Mouse (Mus musculus) embryonic stem cell, embryonic (primary cell): ENCODE results near the gene Pi4ka.

Experiments
- CTCF ChIA-PET, 4 experiments: fragments of 300-600 bp in 2 of 4; fragments of 350-600 bp in 2 of 4; sonication (Branson Sonifier 250); formaldehyde crosslinking; loops; one replicate each; lab custom pipeline; 2022; ENCODE audit warnings: inconsistent platforms in 2 of 4; lab: Charles Lee
- POLR2A ChIA-PET, 4 experiments: fragments of 300-600 bp in 2 of 4; fragments of 350-600 bp in 2 of 4; sonication (Branson Sonifier 250); formaldehyde crosslinking; loops; one replicate each; lab custom pipeline; 2022; ENCODE audit warnings: antibody characterized with exemption in 4 of 4, inconsistent platforms in 1 of 4; lab: Charles Lee

Pi4ka gene

DNA sequence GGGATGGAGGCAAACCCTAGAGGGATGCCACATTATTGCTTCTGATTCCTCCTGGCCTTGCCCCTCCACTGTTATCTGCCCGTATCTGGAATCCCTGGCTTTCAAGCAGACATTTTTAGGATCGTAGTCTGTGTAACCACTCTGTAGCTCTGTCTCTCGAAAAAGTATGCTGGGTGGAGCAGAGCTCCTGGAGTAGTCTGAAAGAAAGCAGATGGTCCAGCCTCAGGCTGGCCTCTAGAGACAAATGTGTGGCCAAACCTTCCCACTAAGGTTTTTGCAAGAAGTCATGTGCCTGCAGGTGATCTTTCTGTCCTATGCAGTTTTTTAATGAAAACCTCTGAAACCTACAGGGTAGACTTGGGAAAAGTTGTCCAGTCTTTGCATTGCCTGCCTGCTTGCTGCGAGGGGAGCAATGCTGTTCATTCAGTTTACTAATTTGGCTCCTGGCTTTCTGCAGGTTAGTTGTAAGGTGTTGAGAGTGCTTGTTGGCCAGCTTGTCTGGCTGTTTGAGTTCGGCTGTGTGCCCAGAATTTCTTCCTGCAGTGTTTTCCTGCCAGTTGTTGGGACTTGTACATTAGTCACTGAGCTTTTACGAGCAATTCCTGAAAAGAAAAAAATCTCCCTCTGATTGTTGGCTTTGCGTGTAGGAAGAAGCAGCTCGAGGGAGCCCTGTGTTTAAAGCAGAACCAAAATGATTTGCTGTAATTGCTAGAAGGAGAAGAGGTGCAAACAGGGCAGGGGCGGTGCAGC, 171.0 kb downstream of the Pi4ka start:
- ChIA-PET CTCF (interaction anchor here (1.4 to 4.6 kb wide), 5 partner anchors 25 to 36 kb away, joined by 5 to 38 read pairs (median 7); partner anchors contain the start of gene Rimbp3 (in 1 of the 4)), POLR2A (interaction anchor here (0.6 to 24.6 kb wide), 42 partner anchors 10 to 997 kb away, joined by 3 to 733 read pairs (median 9); partner anchors contain the start of genes Rimbp3 (in 3 of the 4), Tmem191c (in 2 of the 4), 2610318N02Rik (in 1 of the 4) and Ppil2 (in 1 of the 4))

DNA sequence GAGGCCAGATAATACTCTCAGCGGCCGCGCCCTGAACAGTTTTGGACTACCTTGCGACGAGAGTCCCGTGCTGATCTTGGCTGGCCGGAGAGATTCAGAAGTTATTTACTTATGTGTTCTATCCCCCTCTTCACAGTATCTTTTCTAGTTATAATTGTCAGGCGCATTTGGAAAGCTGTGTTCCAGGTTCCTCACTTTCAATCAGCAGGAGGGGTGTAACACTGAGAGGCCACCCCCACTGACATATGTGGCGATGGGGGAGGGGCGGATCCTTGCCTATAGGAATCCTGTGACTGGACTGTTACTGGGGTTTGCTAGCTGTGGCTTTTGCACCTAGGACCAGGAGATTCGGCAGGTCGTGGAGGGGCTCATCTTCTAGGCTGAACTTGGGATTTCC, 171.6 kb downstream of the Pi4ka start:
- ChIA-PET POLR2A (interaction anchor here (0.6 to 24.6 kb wide), 49 partner anchors 9 to 1597 kb away, joined by 3 to 733 read pairs (median 8); partner anchors contain the start of genes Rimbp3 (in 3 of the 4), Tmem191c (in 2 of the 4), Ppil2 (in 1 of the 4) and Sdf2l1 (in 1 of the 4)), CTCF (interaction anchor here (0.9 to 4.6 kb wide), 9 partner anchors 15 to 42 kb away, joined by 3 to 38 read pairs (median 5); partner anchors contain the start of genes Rimbp3 (in 2 of the 4) and Tmem191c (in 1 of the 4))

DNA sequence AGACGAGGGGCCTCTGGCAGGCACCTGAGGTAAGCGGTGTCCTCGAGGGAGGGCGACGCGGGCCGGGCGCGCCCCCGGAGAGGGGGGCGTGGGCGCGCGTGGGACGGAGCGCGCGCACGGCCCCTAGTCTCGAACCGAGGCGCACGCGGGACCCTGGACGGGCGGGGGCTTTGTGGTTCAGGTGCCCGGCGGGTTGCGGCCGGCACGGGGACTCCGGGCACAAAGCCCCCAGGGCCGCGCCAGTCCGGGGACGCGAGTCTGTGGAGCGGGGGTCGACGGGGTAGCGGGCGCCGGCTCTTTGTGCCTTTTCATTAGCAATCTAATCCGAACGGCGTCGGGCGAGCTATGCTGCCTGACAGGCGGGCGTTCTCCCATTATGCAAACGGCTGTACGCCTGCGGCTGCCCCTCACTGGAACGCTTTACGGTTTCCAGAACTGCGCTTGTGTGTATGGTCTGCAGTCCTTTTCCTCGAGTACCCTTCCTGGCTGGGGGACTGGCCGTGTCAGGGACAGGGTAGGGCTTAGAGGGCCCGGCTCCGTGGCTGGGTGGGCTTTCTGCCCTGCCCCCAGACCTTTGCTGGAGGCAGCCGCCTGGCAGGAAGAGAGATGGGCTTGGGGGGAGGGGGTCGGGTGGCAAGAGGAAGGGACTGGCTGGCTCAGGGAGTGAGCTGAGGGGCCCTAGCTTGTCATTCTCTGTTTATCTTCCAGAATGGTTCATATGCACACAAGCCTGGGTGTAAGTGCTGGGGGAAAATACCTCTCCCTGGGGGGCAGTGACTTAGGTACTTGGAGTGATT, 172.2 kb downstream of the Pi4ka start:
- ChIA-PET CTCF (interaction anchor here (0.5 to 4.6 kb wide), 15 partner anchors 15 to 87 kb away, joined by 3 to 38 read pairs (median 5); partner anchors contain the start of genes Rimbp3 (in 2 of the 4), Tmem191c (in 2 of the 4) and Ccdc116 (in 1 of the 4)), POLR2A (interaction anchor here (0.6 to 24.6 kb wide), 71 partner anchors 8 to 1597 kb away, joined by 3 to 733 read pairs (median 5); partner anchors contain the start of genes Rimbp3 (in 3 of the 4), Tmem191c (in 3 of the 4), 2610318N02Rik (in 2 of the 4) and Sdf2l1 (in 2 of the 4))

DNA sequence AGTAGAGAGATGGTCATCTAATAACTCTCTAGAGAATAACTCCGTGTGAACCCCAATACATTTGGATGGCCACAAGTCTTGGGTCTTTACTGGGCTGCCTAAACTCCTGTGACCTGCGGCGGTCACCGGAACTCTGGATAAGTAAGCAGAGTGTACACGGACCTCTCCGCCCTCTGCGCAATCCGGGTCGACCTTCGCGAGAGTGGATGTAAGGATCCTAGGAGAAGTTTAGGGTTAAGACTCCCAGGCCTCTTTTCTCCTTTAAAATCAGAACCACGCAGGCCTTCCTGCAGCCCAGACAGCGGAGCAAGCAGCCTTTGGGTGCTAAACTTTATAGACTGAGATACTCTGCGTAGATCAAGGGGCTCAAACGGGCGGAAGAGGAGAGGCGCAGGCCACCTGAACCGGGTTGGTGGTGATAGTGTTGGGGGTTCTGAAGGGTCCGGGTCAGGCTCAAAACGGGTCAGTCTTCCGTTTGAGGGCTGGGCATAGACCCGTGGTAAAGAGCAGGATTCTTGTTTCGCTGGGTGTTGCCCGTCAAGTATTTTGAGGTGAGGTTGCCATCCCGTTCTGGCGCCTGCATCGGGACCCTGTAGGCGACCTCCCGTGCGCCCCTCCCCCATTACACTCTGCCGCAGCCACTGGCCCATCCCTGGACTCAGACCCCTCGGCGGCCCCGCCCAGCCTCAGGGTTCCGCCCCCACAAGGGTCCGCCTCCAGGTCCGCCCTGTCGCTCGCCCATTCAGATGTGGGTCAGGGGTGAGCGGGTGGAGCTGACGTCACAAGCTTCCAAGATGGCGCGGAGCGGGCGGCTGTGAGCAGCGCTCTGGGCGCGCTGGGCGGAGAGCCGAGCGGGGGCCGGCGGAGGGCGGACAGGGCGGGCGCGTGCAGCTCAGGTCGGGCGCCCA, 173.1 kb downstream of the Pi4ka start, which contains the start of gene Hic2:
Gene Hic2, plus strand, starts transcription at position 779 of the 908 bp plus-strand sequence.
- POLR2A ChIA-PET = interaction anchor here (0.5 to 24.6 kb wide), 62 partner anchors 8 to 696 kb away, joined by 3 to 733 read pairs (median 6); partner anchors contain the start of genes Rimbp3 (in 3 of the 4), Tmem191c (in 3 of the 4), 2610318N02Rik (in 2 of the 4) and Sdf2l1 (in 2 of the 4)

DNA sequence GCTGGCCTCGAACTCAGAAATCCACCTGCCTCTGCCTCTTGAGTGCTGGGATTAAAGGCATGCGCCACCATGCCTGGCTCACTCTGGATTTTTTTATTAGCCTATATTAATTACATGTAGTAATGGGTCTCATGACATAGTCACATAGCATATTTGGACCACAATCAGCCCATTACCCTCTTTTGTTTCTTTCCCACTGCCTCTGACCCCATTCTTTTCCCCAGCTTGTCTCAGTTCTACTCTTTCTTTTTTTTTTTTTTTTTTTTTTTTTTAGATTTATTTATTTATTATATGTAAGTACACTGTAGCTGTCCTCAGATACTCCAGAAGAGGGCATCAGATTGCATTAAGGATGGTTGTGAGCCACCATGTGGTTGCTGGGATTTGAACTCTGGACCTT, 174.6 kb downstream of the Pi4ka start:
- CTCF ChIA-PET = interaction anchor here in 2 of 4 experiments (0.5 to 4.4 kb wide), 5 partner anchors 12 to 484 kb away, joined by 3 to 28 read pairs (median 5); partner anchors contain the start of gene Rimbp3 (in 1 of the 2)
- POLR2A ChIA-PET = interaction anchor here (0.5 to 24.6 kb wide), 15 partner anchors 8 to 331 kb away, joined by 3 to 733 read pairs (median 8); partner anchors contain the start of genes Rimbp3 (in 2 of the 4), 2610318N02Rik (in 1 of the 4), Sdf2l1 (in 1 of the 4) and Tmem191c (in 1 of the 4)

More for the DNA sequence above, 173.1 kb downstream of the Pi4ka start, which contains the start of gene Hic2:
- CTCF ChIA-PET = interaction anchor here (0.5 to 4.6 kb wide), 15 partner anchors 14 to 62 kb away, joined by 3 to 38 read pairs (median 4); partner anchors contain the start of genes Rimbp3 (in 2 of the 4) and Tmem191c (in 2 of the 4)
